Mouse (Mus musculus): ENCODE measurements around the gene Fbxo42. TPM values are rescaled to one million over a fixed set of nuclear protein-coding genes. Genes with fewer than 3 reads are reported as not detected.

Gene Fbxo42
- polyA plus RNA-seq, 1 experiment from 2014 or later: 15.7 TPM

- H3K9ac ChIP-seq (ENCODE audit: low read length): peak overlapping the region; percentile 39; the same call in 1 of the 2 replicates
- H3K27me3 ChIP-seq (ENCODE audit: control insufficient read depth, insufficient read depth, low read length): no peaks in the 10 kb centered on the region
- H3K4me1 ChIP-seq (ENCODE audit: control insufficient read depth in 2 of 2, insufficient read depth in 2 of 2, low read length in 2 of 2): peaks cover 0 to 6% of the 10 kb centered on the region in 2 experiments; a peak in 2 of 4 replicates
- H3K4me3 ChIP-seq (ENCODE audit: control insufficient read depth in 1 of 2, insufficient read depth in 1 of 2, low read depth in 1 of 2, low read length in 2 of 2): peak overlapping the region; percentile 34 to 41
- 70% methylated on average over 14 of the region's 14 CpGs for WGBS
- H3K4me2 ChIP-seq (ENCODE audit: low read length): peak overlapping the region; percentile 58
- H3K27ac ChIP-seq (replicated peaks in 1 of 2; ENCODE audit: control insufficient read depth in 1 of 2, insufficient read depth in 1 of 2, low read depth in 2 of 2, low read length in 2 of 2): peak overlapping the region in 1 of 2 experiments; percentile 12; a peak in 1 of 4 replicates
- H3K36me3 ChIP-seq (ENCODE audit: control insufficient read depth, insufficient read depth, low read length): no peaks in the 10 kb centered on the region
- ATAC-seq (ENCODE audit: insufficient number of reproducible peaks, insufficient read depth, low FRiP score, low read depth): no peak
- no peaks in the 10 kb centered on the region for H3K9me3 ChIP-seq (ENCODE audit: control insufficient read depth, low read length)
Measured at GRCm38 (mm10) chr4:141210524-141211219, 63.0 kb downstream of the Fbxo42 start.

DNA sequence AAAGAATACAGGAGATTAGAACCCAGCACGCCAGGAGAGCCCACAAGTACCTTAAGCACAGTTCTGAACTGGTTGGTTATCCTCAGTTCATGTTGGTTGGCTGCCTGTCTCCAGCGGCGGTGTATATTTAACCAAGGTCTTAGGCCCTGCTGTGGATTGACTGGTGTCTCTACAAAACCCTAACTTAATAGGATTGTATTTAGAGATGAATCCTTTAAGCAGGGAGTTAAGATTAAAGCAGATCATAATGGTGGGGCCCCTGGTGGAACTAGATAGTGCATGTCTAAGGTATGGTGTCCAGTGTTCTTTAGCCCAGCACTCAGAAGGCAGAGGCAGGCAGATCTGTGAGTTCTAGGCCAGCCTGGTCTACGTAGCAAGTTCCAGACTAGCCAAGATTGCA is 63.9 kb downstream of the Fbxo42 start:
- Histone ChIP-seq H3K4me2 (ENCODE audit: low read length) (no peak overlapping the region), H3K27ac (replicated peaks in 1 of 2; ENCODE audit: control insufficient read depth in 1 of 2, insufficient read depth in 1 of 2, low read depth in 2 of 2, low read length in 2 of 2) (no peak overlapping the region), H3K9me3 (ENCODE audit: control insufficient read depth, low read length) (no peaks in the 10 kb centered on the region), H3K27me3 (ENCODE audit: control insufficient read depth, insufficient read depth, low read length) (no peaks in the 10 kb centered on the region), H3K9ac (ENCODE audit: low read length) (no peak overlapping the region), H3K4me3 (ENCODE audit: control insufficient read depth in 1 of 2, insufficient read depth in 1 of 2, low read depth in 1 of 2, low read length in 2 of 2) (no peak overlapping the region), H3K4me1 (ENCODE audit: control insufficient read depth in 2 of 2, insufficient read depth in 2 of 2, low read length in 2 of 2) (peaks cover 0 to 6% of the 10 kb centered on the region in 2 experiments; a peak in 2 of 4 replicates), H3K36me3 (ENCODE audit: control insufficient read depth, insufficient read depth, low read length) (no peaks in the 10 kb centered on the region)
- 92% methylated on average over 4 of the region's 4 CpGs for WGBS
- no peak for ATAC-seq (ENCODE audit: insufficient number of reproducible peaks, insufficient read depth, low FRiP score, low read depth)

- Histone ChIP-seq H3K4me3 (ENCODE audit: control insufficient read depth in 1 of 2, insufficient read depth in 1 of 2, low read depth in 1 of 2, low read length in 2 of 2) (no peak overlapping the region), H3K36me3 (ENCODE audit: control insufficient read depth, insufficient read depth, low read length) (no peaks in the 10 kb centered on the region), H3K4me2 (ENCODE audit: low read length) (no peak overlapping the region), H3K27me3 (ENCODE audit: control insufficient read depth, insufficient read depth, low read length) (no peaks in the 10 kb centered on the region), H3K27ac (replicated peaks in 1 of 2; ENCODE audit: control insufficient read depth in 1 of 2, insufficient read depth in 1 of 2, low read depth in 2 of 2, low read length in 2 of 2) (no peak overlapping the region), H3K4me1 (ENCODE audit: control insufficient read depth in 2 of 2, insufficient read depth in 2 of 2, low read length in 2 of 2) (peaks cover 0 to 6% of the 10 kb centered on the region in 2 experiments; a peak in 2 of 4 replicates), H3K9me3 (ENCODE audit: control insufficient read depth, low read length) (no peaks in the 10 kb centered on the region), H3K9ac (ENCODE audit: low read length) (no peak overlapping the region; the same call in 1 of the 2 replicates)
- ATAC-seq (ENCODE audit: insufficient number of reproducible peaks, insufficient read depth, low FRiP score, low read depth): no peak
- 86% methylated on average over 9 of the region's 9 CpGs for WGBS
Measured at GRCm38 (mm10) chr4:141212892-141213291, 65.2 kb downstream of the Fbxo42 start.

DNA sequence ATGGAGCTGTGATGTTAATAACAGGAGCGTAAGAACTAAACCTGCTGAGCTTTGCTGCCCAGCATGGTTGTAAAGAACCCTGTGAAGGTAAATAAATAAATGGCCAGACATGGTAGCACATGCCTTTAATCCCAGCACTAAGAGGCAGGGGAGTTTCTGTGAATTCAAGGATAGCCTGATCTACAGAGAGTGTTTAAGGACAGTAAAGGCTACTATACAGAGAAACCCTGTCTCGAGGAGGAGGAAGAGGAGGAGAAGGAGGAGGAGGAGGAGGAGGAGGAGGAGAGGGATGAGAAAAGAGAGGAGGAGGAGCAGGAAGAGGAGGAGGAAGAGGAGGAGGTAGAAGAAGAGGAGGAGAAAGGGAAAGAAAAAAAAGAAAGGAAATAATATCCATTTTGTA is 65.6 kb downstream of the Fbxo42 start:
- H3K4me1 ChIP-seq (ENCODE audit: control insufficient read depth in 2 of 2, insufficient read depth in 2 of 2, low read length in 2 of 2): peaks cover 0 to 6% of the 10 kb centered on the region in 2 experiments; a peak in 2 of 4 replicates
- H3K4me2 ChIP-seq (ENCODE audit: low read length): peak overlapping the region; percentile 98
- 0 out of 2 replicates have a peak, but pooled peaks have one; percentile 10 for ATAC-seq (ENCODE audit: insufficient number of reproducible peaks, insufficient read depth, low FRiP score, low read depth)
- no peak overlapping the region for H3K27ac ChIP-seq (replicated peaks in 1 of 2; ENCODE audit: control insufficient read depth in 1 of 2, insufficient read depth in 1 of 2, low read depth in 2 of 2, low read length in 2 of 2)
- peak overlapping the region; percentile 76; the same call in 1 of the 2 replicates for H3K9ac ChIP-seq (ENCODE audit: low read length)
- peak overlapping the region; percentile 54 to 74; a peak in 3 of 4 replicates for H3K4me3 ChIP-seq (ENCODE audit: control insufficient read depth in 1 of 2, insufficient read depth in 1 of 2, low read depth in 1 of 2, low read length in 2 of 2)
- H3K27me3 ChIP-seq (ENCODE audit: control insufficient read depth, insufficient read depth, low read length): no peaks in the 10 kb centered on the region
- WGBS: 55% methylated on average over 2 of the region's 2 CpGs
- H3K36me3 ChIP-seq (ENCODE audit: control insufficient read depth, insufficient read depth, low read length): no peaks in the 10 kb centered on the region
- H3K9me3 ChIP-seq (ENCODE audit: control insufficient read depth, low read length): no peaks in the 10 kb centered on the region

DNA sequence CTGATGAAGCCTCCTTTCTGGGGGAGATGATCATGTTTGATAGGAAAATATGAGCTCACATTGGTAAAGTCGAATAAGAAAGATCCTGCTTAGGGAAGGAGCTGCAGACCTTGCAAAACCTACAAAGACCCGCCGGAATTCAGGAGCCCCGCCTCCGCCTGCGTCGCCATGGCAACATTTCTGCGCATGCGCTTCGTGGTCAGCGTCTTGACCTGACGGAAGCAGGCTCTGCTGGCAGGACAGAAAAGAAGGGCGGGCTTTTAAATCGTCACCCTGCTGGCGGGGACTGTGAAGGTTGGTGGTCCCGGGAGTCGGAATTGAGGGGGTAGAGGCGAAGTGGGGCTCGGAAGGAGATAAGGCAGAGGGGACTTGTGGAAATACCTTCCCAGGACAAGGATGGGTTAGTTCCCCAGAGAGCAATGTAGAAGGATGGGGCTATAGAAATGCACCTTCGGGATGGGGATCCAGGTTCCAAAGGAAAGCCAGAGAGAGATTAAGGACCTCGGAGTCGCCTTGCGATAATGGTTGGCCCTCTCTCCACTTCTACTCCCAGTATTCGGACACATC is 66.1 kb downstream of the Fbxo42 start, which contains the start of gene Rsg1:
Gene Rsg1 (plus strand): TSS at position 187 of the 567 bp plus-strand sequence.
- no peaks in the 10 kb centered on the region for H3K36me3 ChIP-seq (ENCODE audit: control insufficient read depth, insufficient read depth, low read length)
- H3K4me2 ChIP-seq (ENCODE audit: low read length): peak within 1 kb of the TSS; percentile 98
- H3K9me3 ChIP-seq (ENCODE audit: control insufficient read depth, low read length): no peaks in the 10 kb centered on the region
- peak; percentile 63; the same call in 1 of the 2 replicates for ATAC-seq (ENCODE audit: insufficient number of reproducible peaks, insufficient read depth, low FRiP score, low read depth)
- H3K27me3 ChIP-seq (ENCODE audit: control insufficient read depth, insufficient read depth, low read length): no peaks in the 10 kb centered on the region
- under 1% methylated on average over 24 of the region's 24 CpGs for WGBS
- no peak within 1 kb of the TSS for H3K27ac ChIP-seq (replicated peaks in 1 of 2; ENCODE audit: control insufficient read depth in 1 of 2, insufficient read depth in 1 of 2, low read depth in 2 of 2, low read length in 2 of 2)
- H3K4me3 ChIP-seq (ENCODE audit: control insufficient read depth in 1 of 2, insufficient read depth in 1 of 2, low read depth in 1 of 2, low read length in 2 of 2): peak within 1 kb of the TSS; percentile 54 to 74
- peaks cover 0 to 6% of the 10 kb centered on the region in 2 experiments; a peak in 2 of 4 replicates for H3K4me1 ChIP-seq (ENCODE audit: control insufficient read depth in 2 of 2, insufficient read depth in 2 of 2, low read length in 2 of 2)
- H3K9ac ChIP-seq (ENCODE audit: low read length): peak within 1 kb of the TSS; percentile 76

DNA sequence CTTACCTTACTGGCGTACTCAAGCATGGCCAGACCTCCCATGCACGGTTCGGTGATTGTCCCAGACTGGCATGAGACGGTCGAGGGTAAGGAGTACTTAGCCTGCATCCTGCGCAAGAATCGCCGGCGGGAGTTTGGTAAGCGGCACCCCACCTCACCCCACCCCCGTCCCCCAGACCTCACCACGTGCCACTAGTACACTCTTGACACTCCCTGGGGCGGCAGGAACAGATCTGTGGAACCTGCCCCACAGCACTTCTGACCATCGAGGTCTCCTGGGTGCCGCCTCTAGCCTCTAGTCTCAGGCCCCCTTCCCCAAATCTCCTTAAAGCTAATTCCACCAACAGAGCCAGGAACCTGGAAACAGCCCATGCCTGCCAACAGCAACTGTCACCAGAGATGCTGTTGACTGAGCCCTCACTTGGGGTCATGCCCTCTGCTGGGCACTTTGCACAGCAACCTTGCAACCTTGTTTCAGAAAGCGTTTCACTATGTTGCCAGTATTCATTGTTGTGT is 66.7 kb downstream of the Fbxo42 start:
- peak overlapping the region; percentile 98 for H3K4me2 ChIP-seq (ENCODE audit: low read length)
- peaks cover 0 to 6% of the 10 kb centered on the region in 2 experiments; a peak in 2 of 4 replicates for H3K4me1 ChIP-seq (ENCODE audit: control insufficient read depth in 2 of 2, insufficient read depth in 2 of 2, low read length in 2 of 2)
- no peaks in the 10 kb centered on the region for H3K27me3 ChIP-seq (ENCODE audit: control insufficient read depth, insufficient read depth, low read length)
- peak overlapping the region; percentile 54 to 74 for H3K4me3 ChIP-seq (ENCODE audit: control insufficient read depth in 1 of 2, insufficient read depth in 1 of 2, low read depth in 1 of 2, low read length in 2 of 2)
- H3K36me3 ChIP-seq (ENCODE audit: control insufficient read depth, insufficient read depth, low read length): no peaks in the 10 kb centered on the region
- 1% methylated on average over 16 of the region's 16 CpGs for WGBS
- no peaks in the 10 kb centered on the region for H3K9me3 ChIP-seq (ENCODE audit: control insufficient read depth, low read length)
- peak overlapping the region; percentile 76 for H3K9ac ChIP-seq (ENCODE audit: low read length)
- no peak overlapping the region for H3K27ac ChIP-seq (replicated peaks in 1 of 2; ENCODE audit: control insufficient read depth in 1 of 2, insufficient read depth in 1 of 2, low read depth in 2 of 2, low read length in 2 of 2)
- no peak for ATAC-seq (ENCODE audit: insufficient number of reproducible peaks, insufficient read depth, low FRiP score, low read depth)

GRCm38 (mm10) chr4:141219583-141220213 is 72.0 kb downstream of the Fbxo42 start:
- Histone ChIP-seq H3K4me3 (ENCODE audit: control insufficient read depth in 1 of 2, insufficient read depth in 1 of 2, low read depth in 1 of 2, low read length in 2 of 2) (no peak overlapping the region), H3K36me3 (ENCODE audit: control insufficient read depth, insufficient read depth, low read length) (no peaks in the 10 kb centered on the region), H3K27me3 (ENCODE audit: control insufficient read depth, insufficient read depth, low read length) (no peaks in the 10 kb centered on the region), H3K9ac (ENCODE audit: low read length) (no peak overlapping the region), H3K27ac (replicated peaks in 1 of 2; ENCODE audit: control insufficient read depth in 1 of 2, insufficient read depth in 1 of 2, low read depth in 2 of 2, low read length in 2 of 2) (no peak overlapping the region), H3K9me3 (ENCODE audit: control insufficient read depth, low read length) (no peaks in the 10 kb centered on the region), H3K4me2 (ENCODE audit: low read length) (no peak overlapping the region), H3K4me1 (ENCODE audit: control insufficient read depth in 2 of 2, insufficient read depth in 2 of 2, low read length in 2 of 2) (no peaks in the 10 kb centered on the region; a peak in 1 of 4 replicates)
- no peak for ATAC-seq (ENCODE audit: insufficient number of reproducible peaks, insufficient read depth, low FRiP score, low read depth)
- 86% methylated on average over 20 of the region's 20 CpGs for WGBS
